Mouse (Mus musculus): ENCODE measurements at regions not wholly inside any gene's neighbourhood (a gene's known extent, or its start where the extent isn't known, plus 50 kb on each side); places are given as distances from the start of the nearest gene placed in this dataset.
A peak's percentile ranks its signal among the peaks of the same experiment; 100 is the strongest.

GRCm38 (mm10) chr2:106083001-106083400 is 79.7 kb upstream of the Dnajc24 start:
- DNase-seq (ENCODE audit: low spot score): no peak

- DNase-seq (ENCODE audit: low spot score): peak; percentile 28
Observed at GRCm38 (mm10) chr2:106081951-106082350, 78.6 kb upstream of the Dnajc24 start.

GRCm38 (mm10) chr2:106080626-106081025 is 77.3 kb upstream of the Dnajc24 start:
- no peak for DNase-seq (ENCODE audit: low spot score)

- no peak for DNase-seq (ENCODE audit: low spot score)
Observed at GRCm38 (mm10) chr2:106078591-106078990, 75.2 kb upstream of the Dnajc24 start.

- DNase-seq (ENCODE audit: low spot score): no peak
Observed at GRCm38 (mm10) chr2:106074441-106074840, 71.1 kb upstream of the Dnajc24 start.

GRCm38 (mm10) chr2:106064316-106064715 is 61.0 kb upstream of the Dnajc24 start:
- DNase-seq (ENCODE audit: low spot score): no peak
